Mouse (Mus musculus): ENCODE data around the gene Myo1a. TPM values are rescaled to one million over a fixed set of nuclear protein-coding genes. Genes with fewer than 3 reads are reported as not detected.
"Not testable (repeated sequence)": the region's sequence is repeated elsewhere in the genome, so short reads cannot be mapped to it uniquely, and the experiment has no call there.

The Myo1a gene
- 0.52 and 0.73 TPM in 2 replicates for polyA plus RNA-seq (2015; fragmentation: Nextera tagmentation; extraction: Ambion mirVana)

- H3K36me3 ChIP-seq (ENCODE audit: control insufficient read depth, insufficient read depth, low read length) = no peaks in the 10 kb centered on the region
- H3K4me2 ChIP-seq (ENCODE audit: low read length) = no peak within 1 kb of the TSS
- H3K9me3 ChIP-seq (ENCODE audit: control insufficient read depth, low read length) = no peaks in the 10 kb centered on the region
- no peak for ATAC-seq
- H3K27ac ChIP-seq (ENCODE audit: low read depth, low read length) = no peak within 1 kb of the TSS
- no peak within 1 kb of the TSS for H3K9ac ChIP-seq (ENCODE audit: low read depth, low read length)
- no peak within 1 kb of the TSS for H3K4me3 ChIP-seq (ENCODE audit: low read length)
- no peaks in the 10 kb centered on the region for H3K27me3 ChIP-seq (replicated peaks; ENCODE audit: control insufficient read depth, insufficient read depth, low read length)
- no peaks in the 10 kb centered on the region for H3K4me1 ChIP-seq (ENCODE audit: control insufficient read depth, insufficient read depth, low read depth, low read length)
- 64% methylated on average over 2 of the region's 2 CpGs for WGBS
These were observed at the start of gene Myo1a for GRCm38 (mm10) chr10:127704766-127705220. Gene Myo1a, plus strand, starts transcription at chr10:127705170.

GRCm38 (mm10) chr10:127657617-127658016 is 47.4 kb upstream of the Myo1a start:
- H3K27ac ChIP-seq (ENCODE audit: low read depth, low read length); ATAC-seq; H3K4me2 ChIP-seq (ENCODE audit: low read length); H3K4me3 ChIP-seq (ENCODE audit: low read length); H3K9ac ChIP-seq (ENCODE audit: low read depth, low read length); H3K36me3 ChIP-seq (ENCODE audit: control insufficient read depth, insufficient read depth, low read length); H3K9me3 ChIP-seq (ENCODE audit: control insufficient read depth, low read length): not testable (repeated sequence)
- H3K27me3 ChIP-seq (replicated peaks; ENCODE audit: control insufficient read depth, insufficient read depth, low read length) = peaks cover 16% of the 10 kb centered on the region
- WGBS = 59% methylated on average over 6 of the region's 6 CpGs
- H3K4me1 ChIP-seq (ENCODE audit: control insufficient read depth, insufficient read depth, low read depth, low read length) = peaks cover 12% of the 10 kb centered on the region

GRCm38 (mm10) chr10:127658076-127658475 is 46.9 kb upstream of the Myo1a start:
- Histone ChIP-seq H3K4me1 (ENCODE audit: control insufficient read depth, insufficient read depth, low read depth, low read length) (peaks cover 13% of the 10 kb centered on the region), H3K9me3 (ENCODE audit: control insufficient read depth, low read length) (no peaks in the 10 kb centered on the region), H3K4me2 (ENCODE audit: low read length) (no peak overlapping the region), H3K27me3 (replicated peaks; ENCODE audit: control insufficient read depth, insufficient read depth, low read length) (peaks cover 18% of the 10 kb centered on the region), H3K36me3 (ENCODE audit: control insufficient read depth, insufficient read depth, low read length) (no peaks in the 10 kb centered on the region), H3K9ac (ENCODE audit: low read depth, low read length) (no peak overlapping the region), H3K27ac (ENCODE audit: low read depth, low read length) (no peak overlapping the region), H3K4me3 (ENCODE audit: low read length) (no peak overlapping the region)
- ATAC-seq = no peak
- 30% methylated on average over 6 of the region's 6 CpGs for WGBS

GRCm38 (mm10) chr10:127659551-127659950 is 45.4 kb upstream of the Myo1a start:
- no peak for ATAC-seq
- Histone ChIP-seq H3K27me3 (replicated peaks; ENCODE audit: control insufficient read depth, insufficient read depth, low read length) (peaks cover 31% of the 10 kb centered on the region), H3K9me3 (ENCODE audit: control insufficient read depth, low read length) (no peaks in the 10 kb centered on the region), H3K27ac (ENCODE audit: low read depth, low read length) (no peak overlapping the region), H3K4me2 (ENCODE audit: low read length) (no peak overlapping the region), H3K36me3 (ENCODE audit: control insufficient read depth, insufficient read depth, low read length) (no peaks in the 10 kb centered on the region), H3K9ac (ENCODE audit: low read depth, low read length) (no peak overlapping the region), H3K4me3 (ENCODE audit: low read length) (no peak overlapping the region), H3K4me1 (ENCODE audit: control insufficient read depth, insufficient read depth, low read depth, low read length) (peaks cover 13% of the 10 kb centered on the region)
- WGBS = 64% methylated on average over 1 of the region's 1 CpGs

GRCm38 (mm10) chr10:127661291-127661914 is 43.6 kb upstream of the Myo1a start:
- no peaks in the 10 kb centered on the region for H3K36me3 ChIP-seq (ENCODE audit: control insufficient read depth, insufficient read depth, low read length)
- H3K9ac ChIP-seq (ENCODE audit: low read depth, low read length) = peak overlapping the region; percentile 42
- peak overlapping the region; percentile 51 for H3K4me2 ChIP-seq (ENCODE audit: low read length)
- no peak for ATAC-seq
- WGBS = 15% methylated on average over 10 of the region's 14 CpGs
- H3K9me3 ChIP-seq (ENCODE audit: control insufficient read depth, low read length) = no peaks in the 10 kb centered on the region
- peaks cover 16% of the 10 kb centered on the region for H3K4me1 ChIP-seq (ENCODE audit: control insufficient read depth, insufficient read depth, low read depth, low read length)
- no peak overlapping the region for H3K27ac ChIP-seq (ENCODE audit: low read depth, low read length)
- H3K4me3 ChIP-seq (ENCODE audit: low read length) = peak overlapping the region; percentile 29; the same call in 1 of the 2 replicates
- H3K27me3 ChIP-seq (replicated peaks; ENCODE audit: control insufficient read depth, insufficient read depth, low read length) = peaks cover 43% of the 10 kb centered on the region

- 0 out of 2 replicates have a peak overlapping the region, but pooled peaks have one; percentile 32 for H3K27ac ChIP-seq (ENCODE audit: low read depth, low read length)
- peak overlapping the region; percentile 51 for H3K4me2 ChIP-seq (ENCODE audit: low read length)
- H3K4me1 ChIP-seq (ENCODE audit: control insufficient read depth, insufficient read depth, low read depth, low read length) = peaks cover 22% of the 10 kb centered on the region
- peak overlapping the region; percentile 42 for H3K9ac ChIP-seq (ENCODE audit: low read depth, low read length)
- H3K27me3 ChIP-seq (replicated peaks; ENCODE audit: control insufficient read depth, insufficient read depth, low read length) = peaks cover 46% of the 10 kb centered on the region
- H3K9me3 ChIP-seq (ENCODE audit: control insufficient read depth, low read length) = no peaks in the 10 kb centered on the region
- ATAC-seq = peak; percentile 29; the same call in 1 of the 2 replicates
- H3K4me3 ChIP-seq (ENCODE audit: low read length) = peak overlapping the region; percentile 29
- 6% methylated on average over 15 of the region's 16 CpGs for WGBS
- no peaks in the 10 kb centered on the region for H3K36me3 ChIP-seq (ENCODE audit: control insufficient read depth, insufficient read depth, low read length)
These were observed 42.9 kb upstream of the Myo1a start for GRCm38 (mm10) chr10:127661915-127662663.

GRCm38 (mm10) chr10:127662666-127663253 is 42.2 kb upstream of the Myo1a start:
- peak overlapping the region; percentile 1; the same call in 1 of the 2 replicates for H3K4me3 ChIP-seq (ENCODE audit: low read length)
- H3K4me1 ChIP-seq (ENCODE audit: control insufficient read depth, insufficient read depth, low read depth, low read length) = peaks cover 22% of the 10 kb centered on the region
- H3K27me3 ChIP-seq (replicated peaks; ENCODE audit: control insufficient read depth, insufficient read depth, low read length) = peaks cover 46% of the 10 kb centered on the region
- no peak overlapping the region; the same call in 1 of the 2 replicates for H3K9ac ChIP-seq (ENCODE audit: low read depth, low read length)
- peak overlapping the region; percentile 51 for H3K4me2 ChIP-seq (ENCODE audit: low read length)
- 16% methylated on average over 19 of the region's 19 CpGs for WGBS
- ATAC-seq = no peak
- H3K9me3 ChIP-seq (ENCODE audit: control insufficient read depth, low read length) = no peaks in the 10 kb centered on the region
- no peaks in the 10 kb centered on the region for H3K36me3 ChIP-seq (ENCODE audit: control insufficient read depth, insufficient read depth, low read length)
- H3K27ac ChIP-seq (ENCODE audit: low read depth, low read length) = no peak overlapping the region

GRCm38 (mm10) chr10:127663590-127663989 is 41.4 kb upstream of the Myo1a start:
- Histone ChIP-seq H3K9me3 (ENCODE audit: control insufficient read depth, low read length) (no peaks in the 10 kb centered on the region), H3K36me3 (ENCODE audit: control insufficient read depth, insufficient read depth, low read length) (no peaks in the 10 kb centered on the region), H3K4me3 (ENCODE audit: low read length) (no peak overlapping the region), H3K27me3 (replicated peaks; ENCODE audit: control insufficient read depth, insufficient read depth, low read length) (peaks cover 46% of the 10 kb centered on the region), H3K4me1 (ENCODE audit: control insufficient read depth, insufficient read depth, low read depth, low read length) (peaks cover 28% of the 10 kb centered on the region), H3K27ac (ENCODE audit: low read depth, low read length) (no peak overlapping the region), H3K9ac (ENCODE audit: low read depth, low read length) (no peak overlapping the region), H3K4me2 (ENCODE audit: low read length) (no peak overlapping the region)
- 22% methylated on average over 5 of the region's 5 CpGs for WGBS
- ATAC-seq = no peak

- Histone ChIP-seq H3K27me3 (replicated peaks; ENCODE audit: control insufficient read depth, insufficient read depth, low read length) (peaks cover 46% of the 10 kb centered on the region), H3K9me3 (ENCODE audit: control insufficient read depth, low read length) (no peaks in the 10 kb centered on the region), H3K4me3 (ENCODE audit: low read length) (no peak overlapping the region), H3K36me3 (ENCODE audit: control insufficient read depth, insufficient read depth, low read length) (no peaks in the 10 kb centered on the region), H3K4me2 (ENCODE audit: low read length) (no peak overlapping the region), H3K27ac (ENCODE audit: low read depth, low read length) (no peak overlapping the region), H3K9ac (ENCODE audit: low read depth, low read length) (no peak overlapping the region), H3K4me1 (ENCODE audit: control insufficient read depth, insufficient read depth, low read depth, low read length) (peaks cover 28% of the 10 kb centered on the region)
- WGBS = 14% methylated on average over 16 of the region's 16 CpGs
- no peak for ATAC-seq
These were observed 40.8 kb upstream of the Myo1a start for GRCm38 (mm10) chr10:127664166-127664565.

Measured in hindbrain, embryonic 16.5 days (tissue).